Mouse (Mus musculus): ENCODE results near the gene Myo1b. TPM values are rescaled to one million over a fixed set of nuclear protein-coding genes. Genes with fewer than 3 reads are reported as not detected.
A peak's percentile ranks its signal among the peaks of the same experiment; 100 is the strongest.
"Not testable (repeated sequence)": the region's sequence is repeated elsewhere in the genome, so short reads cannot be mapped to it uniquely, and the experiment has no call there.

The Myo1b gene
- total RNA-seq, 2 experiments from 2014 or later = 39.6 to 45.9 TPM

DNA sequence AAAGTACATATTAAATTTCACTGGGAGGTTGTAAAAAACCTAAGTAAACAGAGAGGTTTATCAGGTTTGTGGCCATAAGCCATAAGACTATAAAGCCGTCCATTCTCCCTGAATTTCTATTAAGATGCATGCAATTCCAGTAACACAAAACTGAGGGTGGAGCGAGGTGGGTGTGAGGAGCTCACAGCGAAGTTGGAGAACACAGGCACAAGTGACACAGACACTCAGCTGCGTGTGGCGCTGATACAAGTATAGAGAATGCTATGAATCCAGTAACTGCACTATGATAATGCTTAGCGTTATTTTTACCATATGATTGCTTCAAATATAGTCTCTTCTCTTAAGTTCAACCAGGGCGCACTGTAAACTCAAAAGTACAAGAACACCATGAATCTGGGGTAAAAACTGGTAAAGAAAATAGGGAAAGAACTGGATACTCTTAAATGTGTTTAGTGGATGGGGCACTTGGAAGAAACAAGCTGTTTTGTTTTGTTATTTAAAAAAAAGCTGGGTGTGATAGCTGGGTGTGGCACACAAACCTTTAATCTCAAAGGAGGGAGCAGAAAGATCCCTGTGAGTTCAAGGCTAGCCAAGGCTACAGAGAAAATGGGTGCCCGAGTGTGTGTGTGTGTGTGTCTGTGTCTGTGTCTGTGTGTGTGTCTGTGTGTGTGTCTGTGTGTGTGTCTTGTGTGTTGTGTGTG is 9.5 kb downstream of the Myo1b start:
- DNase-seq (ENCODE audit: low spot score in 2 of 2) = peak in 1 of 2 experiments; percentile 64
- intact Hi-C loops (cut with DNase I) = loop anchor here (5.0 kb wide), 1 partner anchor 84 kb away; no protein-coding TSS in a partner anchor

DNA sequence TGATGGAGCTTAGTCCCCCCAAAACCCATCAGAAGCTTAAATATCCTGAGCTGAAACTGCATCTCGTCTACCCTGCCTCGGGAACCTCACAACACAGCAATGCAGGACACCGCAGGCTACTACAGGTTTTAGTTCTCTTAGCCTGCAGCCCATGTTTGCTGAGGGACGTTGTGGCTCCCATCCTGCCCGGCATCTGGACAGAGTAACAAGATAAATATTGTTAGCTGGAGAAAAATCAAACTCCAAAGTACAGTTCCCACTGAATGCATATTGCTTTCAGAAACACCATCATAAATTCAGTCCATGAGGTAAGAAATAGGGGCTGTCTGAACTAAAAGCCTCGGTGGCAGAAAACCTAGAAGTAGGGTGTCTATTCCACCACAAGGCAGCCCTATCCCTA is 10.8 kb downstream of the Myo1b start:
- no peak for DNase-seq (ENCODE audit: low spot score in 2 of 2)
- intact Hi-C loops (cut with DNase I) = loop anchor here (5.0 kb wide), 1 partner anchor 83 kb away; no protein-coding TSS in a partner anchor

DNA sequence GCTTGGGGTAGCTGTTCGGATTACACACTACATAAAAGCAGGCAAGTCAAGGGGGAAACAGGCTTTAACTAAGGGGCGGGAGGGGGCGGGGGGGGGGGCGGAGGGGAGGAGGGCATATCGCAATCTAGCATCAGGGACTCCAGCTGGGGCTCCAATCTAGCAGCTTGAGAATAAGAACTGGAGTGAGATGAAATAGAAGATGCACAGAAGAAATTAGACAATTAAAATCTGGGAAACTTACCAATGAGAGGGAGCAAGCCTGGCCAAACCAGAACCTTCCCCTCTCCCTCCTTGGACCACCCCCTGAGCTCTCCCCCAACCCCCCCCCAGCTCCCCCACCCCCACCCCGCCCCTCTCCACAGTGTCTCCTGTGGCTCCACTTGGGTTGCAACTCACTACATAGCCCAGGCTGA is 18.7 kb downstream of the Myo1b start:
- no peak for DNase-seq (ENCODE audit: low spot score in 2 of 2)
- intact Hi-C loops (cut with DNase I) = no loop called here

DNA sequence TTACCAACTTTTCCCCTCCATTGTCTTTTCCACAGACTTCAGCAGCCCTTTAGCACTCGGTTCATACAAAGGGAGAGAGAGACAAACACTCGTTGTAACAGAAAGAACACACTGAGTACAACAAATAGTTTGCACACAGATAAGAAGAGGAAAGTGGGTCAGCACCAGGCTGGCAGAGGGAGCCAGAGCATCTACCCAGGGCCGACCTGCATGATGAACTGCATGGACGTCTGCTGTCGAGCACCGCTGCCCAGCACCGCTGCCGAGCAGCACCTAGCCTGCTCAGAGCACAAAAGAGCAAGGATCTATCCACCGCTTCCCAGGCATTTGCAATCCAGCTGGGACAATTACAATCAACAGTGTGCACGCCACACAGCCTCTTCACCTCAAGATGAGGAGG is 19.9 kb downstream of the Myo1b start:
- intact Hi-C loops (cut with DNase I) = no loop called here
- no peak for DNase-seq (ENCODE audit: low spot score in 2 of 2)

DNA sequence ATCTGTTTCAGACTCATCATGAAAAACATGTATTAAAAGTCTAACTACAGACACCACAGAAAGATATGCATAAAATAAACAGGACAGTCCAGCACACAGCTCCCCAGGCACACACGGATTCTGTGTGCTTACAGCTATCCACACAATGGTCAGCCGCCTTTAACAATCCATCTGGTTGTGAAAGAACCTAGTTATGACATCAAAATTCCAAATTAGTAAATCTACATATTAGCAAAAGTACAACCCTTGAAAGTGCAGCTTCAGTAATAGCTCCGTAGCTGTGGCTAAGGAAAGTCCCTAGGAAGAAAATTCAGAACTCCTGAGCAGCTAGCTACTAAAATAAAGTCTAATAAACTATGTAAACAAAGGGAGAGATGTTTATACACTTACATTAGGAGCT is 21.1 kb downstream of the Myo1b start:
- no peak for DNase-seq (ENCODE audit: low spot score in 2 of 2)

DNA sequence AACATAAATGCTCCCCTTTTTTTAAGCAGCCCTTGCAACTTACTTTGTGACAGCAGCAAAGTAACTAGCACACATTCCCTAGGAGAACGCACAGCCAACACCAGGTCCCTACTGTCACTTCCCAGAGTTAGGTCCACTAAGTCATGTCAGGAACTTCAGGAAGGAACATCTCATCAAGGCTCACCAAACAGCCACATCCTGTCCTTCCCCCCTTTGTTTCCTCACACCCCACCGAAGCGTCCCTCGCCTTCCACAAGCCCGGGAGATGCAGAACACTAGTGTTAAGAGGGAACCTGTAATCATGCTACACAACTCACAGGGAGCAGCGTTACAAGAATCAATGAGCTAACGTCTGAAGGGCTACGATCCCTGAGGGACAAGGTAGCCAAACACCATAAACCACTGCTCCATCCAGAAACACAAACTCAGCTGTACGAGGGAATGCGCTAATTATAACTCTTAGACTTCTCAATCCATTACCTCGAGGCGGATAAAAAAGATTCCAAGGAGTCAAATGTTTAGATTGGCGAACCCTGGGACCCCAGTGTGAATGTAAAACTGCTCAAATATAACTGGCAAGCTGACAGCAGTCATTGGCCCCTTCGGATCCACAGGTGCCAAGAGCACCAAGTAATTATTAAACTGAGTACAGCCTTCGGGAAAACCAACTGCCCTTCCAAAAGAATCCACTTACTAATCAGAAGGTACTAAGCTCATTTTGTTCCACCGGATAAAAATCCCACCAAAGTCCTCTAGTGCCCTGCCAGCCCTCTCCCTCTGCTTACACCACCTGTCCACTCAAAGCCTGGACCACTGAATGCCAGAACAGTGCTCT is 22.1 kb downstream of the Myo1b start:
- no peak for DNase-seq (ENCODE audit: low spot score in 2 of 2)
- intact Hi-C loops (cut with DNase I) = no loop called here

More for the DNA sequence above, 21.1 kb downstream of the Myo1b start:
- intact Hi-C loops (cut with DNase I) = no loop called here

DNA sequence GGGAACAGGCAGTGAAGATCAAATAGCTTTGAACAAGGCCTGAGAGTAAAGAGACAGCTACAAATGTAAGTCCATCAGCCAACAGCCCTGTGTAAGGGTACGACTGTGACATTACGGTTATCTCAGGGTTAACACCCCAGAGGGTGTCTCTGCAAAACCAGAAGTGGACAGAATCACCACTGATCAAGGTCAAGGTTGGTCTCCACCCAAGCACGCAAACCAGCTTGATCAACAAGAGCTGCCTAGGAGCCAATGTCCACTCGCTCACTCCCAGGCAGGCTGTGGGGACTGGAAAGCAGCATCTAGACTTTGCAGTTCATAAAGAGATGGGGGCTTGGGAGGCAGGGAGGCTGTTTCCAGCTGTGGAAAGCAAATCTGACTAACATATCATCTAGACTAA is 23.9 kb downstream of the Myo1b start:
- intact Hi-C loops (cut with DNase I) = no loop called here
- no peak for DNase-seq (ENCODE audit: low spot score in 2 of 2)

DNA sequence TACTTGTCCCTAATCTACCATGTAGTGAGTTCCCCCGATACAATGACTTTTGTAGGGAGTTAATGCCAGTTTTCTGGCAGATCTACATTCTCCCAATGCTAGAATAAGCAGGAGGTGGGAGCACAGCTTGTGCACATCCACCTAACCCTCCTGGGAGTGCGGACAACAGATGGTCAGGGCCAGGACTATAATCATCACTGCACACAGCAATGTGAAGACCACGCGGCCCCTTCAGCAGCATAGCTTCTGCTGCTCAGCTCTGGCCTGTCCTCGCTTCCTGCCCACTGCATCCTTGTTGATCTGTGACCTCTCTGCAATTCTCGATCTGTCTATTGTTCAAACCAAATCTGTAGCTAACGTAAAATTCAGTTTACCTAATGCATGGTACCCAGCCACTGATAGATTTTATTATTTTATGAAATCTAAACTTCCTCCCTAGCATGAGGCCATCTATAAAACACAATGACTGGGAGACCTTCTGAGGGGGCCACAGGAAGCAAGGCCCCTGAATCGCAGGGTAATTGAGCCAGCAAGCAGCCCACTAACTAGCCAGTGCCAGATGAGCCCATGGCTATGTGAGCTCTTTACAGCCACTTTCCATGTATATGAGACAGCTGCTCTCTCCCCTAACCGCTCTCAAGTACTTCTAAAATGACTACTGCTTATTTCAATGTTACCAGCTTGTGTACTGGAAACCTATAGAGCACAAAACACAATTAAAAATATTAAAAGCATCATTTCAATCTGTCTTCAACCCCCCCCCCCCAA is 27.6 kb downstream of the Myo1b start:
- intact Hi-C loops (cut with DNase I) = no loop called here
- no peak for DNase-seq (ENCODE audit: low spot score in 2 of 2)

DNA sequence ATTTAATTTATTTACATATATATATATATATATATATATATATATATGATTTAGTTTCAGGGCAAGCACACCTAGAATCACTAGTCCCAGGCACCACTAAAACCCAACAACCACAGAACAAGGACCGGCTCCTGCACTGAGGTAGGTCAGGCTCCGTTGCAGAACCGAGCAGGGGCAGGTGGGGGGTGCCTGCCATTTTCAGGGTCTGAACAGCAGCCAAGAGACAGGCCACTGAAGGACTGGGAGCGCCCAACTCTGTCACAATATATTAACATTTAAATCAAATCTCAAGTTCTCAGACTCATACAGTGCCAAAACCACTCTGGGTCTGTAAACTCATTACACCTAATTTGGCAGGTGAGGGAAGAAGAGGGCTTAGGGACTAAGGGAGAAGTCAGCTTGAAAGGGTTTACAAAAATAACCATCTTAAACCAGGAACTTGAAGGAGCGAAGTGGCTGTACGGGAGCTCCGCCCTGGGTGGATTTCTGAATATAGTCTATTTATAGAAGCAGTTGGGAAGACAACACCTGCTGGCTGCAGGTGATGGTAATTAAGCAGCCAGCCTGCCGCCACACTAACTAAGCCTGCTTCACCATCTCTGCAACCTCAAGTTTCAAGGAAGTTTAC is 30.4 kb downstream of the Myo1b start:
- intact Hi-C loops (cut with DNase I) = no loop called here
- no peak for DNase-seq (ENCODE audit: low spot score in 2 of 2)

DNA sequence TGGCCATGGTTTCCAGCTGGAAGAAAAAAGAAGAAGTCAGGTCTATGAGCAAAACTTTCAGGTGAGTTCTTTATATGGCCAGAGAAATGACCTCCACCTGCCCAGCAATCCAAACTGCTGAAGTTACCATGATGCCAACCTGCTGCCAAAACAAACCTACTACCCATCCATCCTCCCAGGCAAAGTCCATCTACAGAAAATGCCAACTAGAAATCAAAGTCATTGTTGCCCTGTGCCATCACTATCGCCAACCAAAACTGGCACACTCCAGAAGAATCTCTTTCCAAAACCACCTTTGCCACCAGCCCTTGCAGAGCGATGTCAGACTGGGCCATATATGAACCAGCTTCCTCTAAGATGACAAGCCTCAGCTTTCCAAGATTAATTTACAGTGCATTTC is 32.7 kb downstream of the Myo1b start:
- no peak for DNase-seq (ENCODE audit: low spot score in 2 of 2)
- intact Hi-C loops (cut with DNase I) = no loop called here

DNA sequence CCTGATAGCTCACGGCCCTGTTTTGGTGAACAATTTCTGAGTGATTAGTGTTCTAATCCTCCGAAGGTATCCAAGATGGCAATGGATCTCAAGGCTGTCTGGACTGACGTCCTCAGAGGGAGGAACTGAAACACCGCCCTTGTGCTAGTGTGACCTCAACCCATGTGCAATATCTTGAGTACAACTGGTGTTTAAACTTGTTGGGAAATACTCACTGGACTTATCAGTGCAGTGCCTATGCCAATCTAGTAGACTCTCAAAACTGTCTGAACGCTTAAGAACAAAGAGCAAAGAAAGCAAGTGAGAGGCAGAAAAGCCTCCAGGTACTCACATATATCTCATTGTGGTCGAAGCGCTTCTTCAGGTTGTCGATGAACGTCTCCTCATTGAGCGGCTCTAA is 33.1 kb downstream of the Myo1b start:
- intact Hi-C loops (cut with DNase I) = no loop called here
- DNase-seq (ENCODE audit: low spot score in 2 of 2) = no peak

DNA sequence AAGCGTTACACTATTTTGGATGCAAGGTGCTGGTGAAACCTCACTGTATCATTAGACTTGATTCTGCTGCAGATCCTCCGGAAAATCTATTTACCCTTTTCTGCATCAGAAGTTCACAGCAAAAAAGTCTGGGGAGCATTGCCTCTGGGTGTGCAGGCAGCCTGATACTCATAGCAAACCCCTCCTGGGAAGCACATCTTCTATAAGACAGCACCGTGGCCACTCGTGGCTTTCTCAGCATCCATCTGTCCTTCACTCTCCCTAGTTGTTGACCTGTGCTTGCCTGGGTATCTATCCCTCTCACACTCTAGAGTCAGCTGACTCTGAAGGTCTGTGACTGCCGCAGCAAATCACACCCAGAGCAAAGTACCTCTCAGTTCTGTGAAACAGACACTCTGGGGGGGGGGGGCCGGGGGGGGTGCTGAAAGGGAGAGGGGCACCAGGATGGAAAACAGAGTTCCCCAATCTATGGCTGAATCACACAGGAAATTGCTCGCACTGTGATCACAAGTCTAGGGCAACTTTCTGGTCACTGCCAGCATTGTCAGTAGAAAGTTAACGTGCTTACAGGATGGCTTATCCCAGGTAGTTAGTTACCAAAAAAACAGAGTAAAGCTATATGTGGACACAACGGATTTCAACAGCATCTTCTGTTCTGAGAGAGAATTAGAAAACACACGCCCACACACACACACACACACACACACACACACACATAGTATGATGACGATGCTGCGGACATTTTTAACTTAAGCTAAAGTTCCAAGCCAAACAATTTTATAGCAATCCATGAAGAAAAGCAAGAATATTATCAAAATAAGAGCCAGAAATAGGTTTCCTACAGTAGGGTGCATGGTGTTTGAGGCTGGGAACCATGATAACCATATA is 35.7 kb downstream of the Myo1b start:
- intact Hi-C loops (cut with DNase I) = no loop called here
- DNase-seq (ENCODE audit: low spot score in 2 of 2) = peak in 1 of 2 experiments; percentile 62

DNA sequence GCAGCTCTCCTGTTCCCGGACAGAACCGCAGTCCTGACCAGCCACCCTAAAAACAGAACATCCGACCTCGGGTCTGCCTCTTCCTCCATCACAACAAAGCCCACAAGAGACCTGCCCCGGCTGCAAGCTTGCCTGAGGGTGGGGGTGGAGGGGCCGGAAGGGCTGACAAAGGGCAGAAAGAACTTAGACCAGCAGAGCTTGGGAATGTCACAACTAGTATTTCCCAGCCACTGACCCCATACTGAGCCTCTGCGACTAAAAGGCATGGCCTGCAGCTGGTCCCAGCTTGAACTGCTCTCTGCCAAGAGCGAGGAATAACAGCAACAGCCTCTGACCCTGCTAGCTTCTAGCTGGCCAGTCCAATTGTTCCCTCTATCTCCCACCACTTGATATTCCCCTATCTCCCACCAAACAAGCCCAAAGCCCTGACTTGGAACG is 36.5 kb downstream of the Myo1b start:
- intact Hi-C loops (cut with DNase I) = no loop called here
- peak in 1 of 2 experiments; percentile 11 for DNase-seq (ENCODE audit: low spot score in 2 of 2)

DNA sequence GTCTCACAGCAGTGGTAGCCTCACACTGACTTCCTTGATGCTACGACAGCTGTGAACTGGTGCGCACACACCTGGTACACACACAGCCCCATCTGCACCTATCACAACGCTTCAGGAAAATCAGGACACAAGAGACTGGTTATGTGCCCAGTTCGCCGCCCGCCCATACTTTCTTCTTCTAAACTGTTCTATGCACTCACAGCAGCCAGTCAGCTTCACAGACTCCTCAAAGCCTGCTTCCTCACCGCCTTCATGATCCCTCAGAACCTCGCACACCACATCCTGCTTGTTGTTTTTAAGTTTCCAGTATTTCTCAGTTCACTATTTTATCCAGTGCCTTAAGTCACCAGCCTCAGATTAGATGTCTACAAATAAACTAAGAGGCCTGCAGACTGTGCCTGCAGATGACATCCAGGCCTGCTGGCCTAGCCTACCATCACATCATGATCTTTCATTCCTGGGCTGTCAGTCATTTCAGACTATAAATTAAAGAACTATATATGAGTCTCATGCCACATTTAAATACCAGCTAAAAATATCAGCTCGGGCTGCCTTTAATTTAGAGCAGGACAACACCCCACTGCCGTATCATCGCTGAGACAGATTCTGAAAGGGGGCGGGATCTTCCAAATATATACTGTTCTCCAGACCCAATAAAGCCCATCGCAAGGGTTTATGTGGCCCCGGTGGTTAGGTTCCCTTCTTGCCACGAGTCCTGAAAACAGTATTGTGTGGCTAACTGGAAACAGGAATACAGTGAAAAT is 40.2 kb downstream of the Myo1b start:
- intact Hi-C loops (cut with DNase I) = no loop called here
- DNase-seq (ENCODE audit: low spot score in 2 of 2) = peak; percentile 26 to 76

DNA sequence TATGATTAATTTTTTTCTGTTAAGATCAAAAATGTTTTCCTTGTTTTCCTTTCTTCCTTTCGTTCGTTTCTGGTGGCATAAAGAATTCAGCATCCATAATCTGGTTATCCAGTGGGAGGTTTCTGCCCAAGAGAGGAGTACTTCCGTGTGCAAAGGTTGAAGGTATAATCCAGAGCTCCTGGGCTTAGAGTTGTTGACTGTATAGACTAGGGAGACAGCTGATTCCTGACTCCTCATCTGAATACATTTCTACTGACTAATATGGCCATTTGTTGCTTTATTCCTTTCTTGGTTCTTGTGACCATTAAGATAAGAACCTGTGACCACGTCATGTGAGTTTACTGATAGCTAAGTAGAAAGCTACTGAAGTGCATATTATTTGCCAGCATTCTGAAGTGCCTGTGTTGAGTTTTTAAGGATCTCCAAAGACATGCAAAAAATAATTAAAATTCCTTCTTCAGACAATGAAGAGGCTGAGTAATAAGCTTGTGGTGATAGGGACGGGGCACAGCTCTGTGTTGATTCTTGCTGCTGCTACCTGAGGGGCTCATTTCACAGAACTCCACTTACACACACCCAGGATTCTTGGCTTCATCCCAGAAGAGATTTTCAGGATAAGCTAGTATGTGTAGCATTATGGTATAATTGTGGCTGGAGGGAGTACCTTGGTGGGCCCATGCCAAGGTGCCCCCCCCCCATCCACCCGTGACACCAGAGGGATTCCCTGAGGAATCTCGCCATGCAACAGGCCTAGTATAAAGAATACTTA is 43.2 kb downstream of the Myo1b start:
- DNase-seq (ENCODE audit: low spot score in 2 of 2) = no peak
- intact Hi-C loops (cut with DNase I) = no loop called here

DNA sequence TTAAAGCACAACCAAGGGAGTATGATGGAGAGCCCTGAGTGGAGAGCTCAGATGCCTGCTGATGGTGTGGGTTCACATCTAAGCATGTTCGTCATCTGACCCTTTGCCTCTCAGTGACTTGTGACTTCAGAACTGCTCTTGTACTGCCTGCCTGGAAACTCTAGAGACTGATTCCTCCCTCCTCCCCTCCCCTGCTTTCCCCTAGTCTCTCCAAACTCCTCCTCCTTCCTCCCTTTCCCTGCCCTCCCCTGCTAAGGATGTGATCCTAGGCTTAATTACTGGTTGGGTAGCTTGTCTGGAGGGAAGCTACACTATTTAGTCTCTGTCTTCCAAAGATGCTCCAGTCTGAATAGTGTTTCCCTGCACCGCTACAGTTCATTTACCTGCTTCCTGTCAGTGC is 44.6 kb downstream of the Myo1b start:
- intact Hi-C loops (cut with DNase I); DNase-seq (ENCODE audit: low spot score in 2 of 2): not testable (repeated sequence)

DNA sequence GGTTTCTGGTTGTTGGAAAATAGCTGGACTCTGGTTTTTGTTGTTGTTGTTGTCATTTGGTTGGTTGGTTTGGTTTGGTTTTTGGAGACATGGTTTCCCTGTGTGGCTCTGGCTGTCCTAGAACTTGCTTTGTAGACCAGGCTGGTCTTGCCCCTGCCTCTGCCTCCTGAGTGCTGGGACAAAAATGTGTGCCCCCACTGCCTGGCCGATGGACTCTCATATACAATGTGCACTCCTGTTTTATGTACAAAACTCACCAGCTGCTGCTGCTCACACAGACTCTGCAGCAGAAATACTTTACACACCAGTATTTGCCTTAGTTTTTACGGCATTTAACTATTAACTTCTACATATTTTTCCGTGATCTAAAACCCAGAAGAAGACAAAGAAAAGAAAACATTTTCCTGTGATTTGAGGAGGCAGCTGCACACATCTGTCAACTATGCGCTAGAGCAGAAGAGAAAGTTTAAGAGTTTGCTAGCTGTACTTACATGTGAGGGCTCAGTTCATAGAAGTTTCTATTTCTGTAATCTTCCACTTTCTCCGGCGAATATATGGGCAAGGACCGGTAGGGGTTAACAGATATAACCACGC is 52.9 kb downstream of the Myo1b start:
- intact Hi-C loops (cut with DNase I) = no loop called here
- no peak for DNase-seq (ENCODE audit: low spot score in 2 of 2)

Data from left cerebral cortex, postnatal 25 days (tissue).